Comparison of ENCODE assay signal across 7 mouse cellular contexts in the genomic region with DNA sequence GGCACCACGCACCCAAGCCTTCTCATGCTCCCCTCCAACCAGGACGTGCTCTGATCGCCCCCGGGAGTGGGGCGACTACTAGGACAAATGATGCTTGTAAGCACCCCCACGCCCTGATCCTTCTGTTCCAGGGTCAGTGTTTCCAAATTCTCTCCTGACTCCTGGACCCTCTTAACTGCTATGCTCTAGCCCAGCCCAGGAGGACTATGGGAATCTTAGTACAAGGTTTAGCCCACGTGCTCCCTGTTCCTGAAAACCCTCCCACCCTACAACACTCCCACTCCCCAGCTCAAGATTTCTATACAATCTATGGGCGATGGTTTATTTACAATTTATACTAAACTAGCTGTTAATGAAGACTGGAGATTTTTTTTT. TPM values are rescaled to one million over a fixed set of nuclear protein-coding genes. Genes with fewer than 3 reads are reported as not detected.
A peak's percentile ranks its signal among the peaks of the same experiment; 100 is the strongest.
DNase-seq lines count a peak whose midpoint lies in the region; ATAC-seq and TF ChIP-seq lines count a peak whose summit lies in the region.

No protein-coding gene starts in this region.

- no peaks in the 10 kb centered on the region for H3K9me3 ChIP-seq in lung, embryonic 14.5 days (ENCODE audit: low read depth, low read length)
- no peaks in the 10 kb centered on the region for H3K9me3 ChIP-seq in forebrain, embryonic 11.5 days (ENCODE audit: control insufficient read depth, low read length)
- no peaks in the 10 kb centered on the region for H3K9me3 ChIP-seq in limb, embryonic 13.5 days
- H3K9me3 ChIP-seq in stomach, embryonic 14.5 days (ENCODE audit: control insufficient read depth, low read depth, low read length): no peaks in the 10 kb centered on the region

- H3K4me3 ChIP-seq in lung, embryonic 14.5 days (ENCODE audit: low read depth, low read length): peak overlapping the region; percentile 79
- peak overlapping the region; percentile 85 for H3K4me3 ChIP-seq in forebrain, embryonic 11.5 days (ENCODE audit: low read depth, low read length)
- H3K4me3 ChIP-seq in limb, embryonic 13.5 days: peak overlapping the region; percentile 89
- peak overlapping the region; percentile 86 for H3K4me3 ChIP-seq in stomach, embryonic 14.5 days (ENCODE audit: low read depth, low read length)

- no peak for DNase-seq in lung, embryonic 14.5 days
- no peak for DNase-seq in lung, postnatal 14 days
- no peak for DNase-seq in forebrain, embryonic 11.5 days (ENCODE audit: low spot score)
- no peak for DNase-seq in testis, postnatal 14 days (ENCODE audit: low spot score)
- no peak for DNase-seq in urinary bladder, postnatal 36 days (ENCODE audit: low spot score in 2 of 2)

- no peak for TF ChIP-seq CTCF in lung, embryonic 14.5 days (IDR thresholded peaks at IDR 0.05; ENCODE audit: low read depth)

- H3K27ac ChIP-seq in lung, embryonic 14.5 days (ENCODE audit: low read depth): no peak overlapping the region
- no peak overlapping the region for H3K27ac ChIP-seq in forebrain, embryonic 11.5 days (ENCODE audit: low read depth, low read length)
- peak overlapping the region; percentile 82; the same call in 1 of the 2 replicates for H3K27ac ChIP-seq in limb, embryonic 13.5 days
- no peak overlapping the region for H3K27ac ChIP-seq in stomach, embryonic 14.5 days (ENCODE audit: low read length)

- 8% methylated on average over 8 of the region's 8 CpGs for WGBS in lung, embryonic 14.5 days
- WGBS in forebrain, embryonic 11.5 days: 10% methylated on average over 8 of the region's 8 CpGs
- 14% methylated on average over 8 of the region's 8 CpGs for WGBS in limb, embryonic 13.5 days
- 9% methylated on average over 8 of the region's 8 CpGs for WGBS in stomach, embryonic 14.5 days

- H3K36me3 ChIP-seq in lung, embryonic 14.5 days (ENCODE audit: insufficient read depth): peaks cover 62% of the 10 kb centered on the region
- peaks cover 10% of the 10 kb centered on the region; the same call in 1 of the 2 replicates for H3K36me3 ChIP-seq in forebrain, embryonic 11.5 days (ENCODE audit: control insufficient read depth, insufficient read depth, low read length)
- H3K36me3 ChIP-seq in limb, embryonic 13.5 days: peaks cover 70% of the 10 kb centered on the region
- peaks cover 44% of the 10 kb centered on the region for H3K36me3 ChIP-seq in stomach, embryonic 14.5 days (ENCODE audit: control insufficient read depth, insufficient read depth, low read length)

- ATAC-seq in lung, embryonic 14.5 days (ENCODE audit: insufficient read depth): no peak; the same call in 1 of the 2 replicates
- peak; percentile 47; the same call in 1 of the 2 replicates for ATAC-seq in forebrain, embryonic 11.5 days (replicated peaks; ENCODE audit: low FRiP score)
- ATAC-seq in limb, embryonic 13.5 days (ENCODE audit: low FRiP score, low read depth): peak; percentile 41; the same call in 1 of the 2 replicates
- no peak; the same call in 1 of the 2 replicates for ATAC-seq in stomach, embryonic 14.5 days (ENCODE audit: insufficient number of reproducible peaks, insufficient read depth, low FRiP score, low read depth)

- peak overlapping the region; percentile 91 for H3K4me2 ChIP-seq in lung, embryonic 14.5 days
- H3K4me2 ChIP-seq in forebrain, embryonic 11.5 days (ENCODE audit: low read depth, low read length, severe bottlenecking): peak overlapping the region; percentile 67; the same call in 1 of the 2 replicates
- peak overlapping the region; percentile 82 for H3K4me2 ChIP-seq in limb, embryonic 13.5 days (replicated peaks)
- H3K4me2 ChIP-seq in stomach, embryonic 14.5 days (replicated peaks; ENCODE audit: low read depth, low read length): peak overlapping the region; percentile 47

- H3K4me1 ChIP-seq in lung, embryonic 14.5 days (ENCODE audit: insufficient read depth): 0 out of 2 replicates have a peak, but pooled peaks cover 4% of the 10 kb centered on the region
- peaks cover 8% of the 10 kb centered on the region for H3K4me1 ChIP-seq in forebrain, embryonic 11.5 days (replicated peaks; ENCODE audit: control insufficient read depth, insufficient read depth, low read length)
- H3K4me1 ChIP-seq in limb, embryonic 13.5 days: peaks cover 15% of the 10 kb centered on the region
- peaks cover 10% of the 10 kb centered on the region for H3K4me1 ChIP-seq in stomach, embryonic 14.5 days (ENCODE audit: control insufficient read depth, insufficient read depth, low read length)

- H3K27me3 ChIP-seq in lung, embryonic 14.5 days (ENCODE audit: insufficient read depth, low read length): no peaks in the 10 kb centered on the region
- no peaks in the 10 kb centered on the region for H3K27me3 ChIP-seq in forebrain, embryonic 11.5 days (ENCODE audit: control insufficient read depth, insufficient read depth, low read length)
- H3K27me3 ChIP-seq in limb, embryonic 13.5 days: no peaks in the 10 kb centered on the region
- no peaks in the 10 kb centered on the region for H3K27me3 ChIP-seq in stomach, embryonic 14.5 days (ENCODE audit: control insufficient read depth, insufficient read depth, low read length)

- peak overlapping the region; percentile 89 for H3K9ac ChIP-seq in lung, embryonic 14.5 days
- H3K9ac ChIP-seq in forebrain, embryonic 11.5 days (ENCODE audit: low read length): peak overlapping the region; percentile 97
- H3K9ac ChIP-seq in limb, embryonic 13.5 days: peak overlapping the region; percentile 95
- 0 out of 2 replicates have a peak overlapping the region, but pooled peaks have one; percentile 89 for H3K9ac ChIP-seq in stomach, embryonic 14.5 days (replicated peaks; ENCODE audit: low read depth, low read length)

RNA-seq across cellular contexts. Expression of a gene that starts 0.3 kb away (rescaled TPM):
- polyA plus RNA-seq in lung, embryonic 14.5 days (2014; fragmentation: Nextera tagmentation; extraction: Ambion mirVana): 40.0 and 46.6 TPM in 2 replicates
- polyA plus RNA-seq in forebrain, embryonic 11.5 days (2014; fragmentation: Nextera tagmentation; extraction: Ambion mirVana): 65.8 and 75.0 TPM in 2 replicates
- 37.8 and 37.9 TPM in 2 replicates for polyA plus RNA-seq in limb, embryonic 13.5 days (2015; fragmentation: Nextera tagmentation; extraction: Ambion mirVana)
- polyA plus RNA-seq in stomach, embryonic 14.5 days (2014; fragmentation: Nextera tagmentation; extraction: Ambion mirVana): 26.0 and 28.8 TPM in 2 replicates

RNA-seq across cellular contexts. Expression of a gene that starts 13.6 kb away (rescaled TPM):
- polyA plus RNA-seq in lung, embryonic 14.5 days (2014; fragmentation: Nextera tagmentation; extraction: Ambion mirVana): 74.6 and 77.9 TPM in 2 replicates
- polyA plus RNA-seq in forebrain, embryonic 11.5 days (2014; fragmentation: Nextera tagmentation; extraction: Ambion mirVana): 69.4 and 71.9 TPM in 2 replicates
- 84.4 and 94.9 TPM in 2 replicates for polyA plus RNA-seq in limb, embryonic 13.5 days (2015; fragmentation: Nextera tagmentation; extraction: Ambion mirVana)
- polyA plus RNA-seq in stomach, embryonic 14.5 days (2014; fragmentation: Nextera tagmentation; extraction: Ambion mirVana): 76.2 and 83.4 TPM in 2 replicates

RNA-seq across cellular contexts. Expression of a gene that starts 22.1 kb away (rescaled TPM):
- not detected in 2 replicates for polyA plus RNA-seq in lung, embryonic 14.5 days (2014; fragmentation: Nextera tagmentation; extraction: Ambion mirVana)
- not detected in 2 replicates for polyA plus RNA-seq in forebrain, embryonic 11.5 days (2014; fragmentation: Nextera tagmentation; extraction: Ambion mirVana)
- 0.28 and 0.33 TPM in 2 replicates for polyA plus RNA-seq in limb, embryonic 13.5 days (2015; fragmentation: Nextera tagmentation; extraction: Ambion mirVana)
- 0.12 and 0.24 TPM in 2 replicates for polyA plus RNA-seq in stomach, embryonic 14.5 days (2014; fragmentation: Nextera tagmentation; extraction: Ambion mirVana)

RNA-seq across cellular contexts. Expression of a gene that starts 41.6 kb away (rescaled TPM):
- 0.17 and 0.27 TPM in 2 replicates for polyA plus RNA-seq in lung, embryonic 14.5 days (2014; fragmentation: Nextera tagmentation; extraction: Ambion mirVana)
- polyA plus RNA-seq in forebrain, embryonic 11.5 days (2014; fragmentation: Nextera tagmentation; extraction: Ambion mirVana): 0.31 and 0.64 TPM in 2 replicates
- polyA plus RNA-seq in limb, embryonic 13.5 days (2015; fragmentation: Nextera tagmentation; extraction: Ambion mirVana): 0.68 and 0.78 TPM in 2 replicates
- 1.3 and 2.0 TPM in 2 replicates for polyA plus RNA-seq in stomach, embryonic 14.5 days (2014; fragmentation: Nextera tagmentation; extraction: Ambion mirVana)

RNA-seq across cellular contexts. Expression of a gene that starts 45.7 kb away (rescaled TPM):
- polyA plus RNA-seq in lung, embryonic 14.5 days (2014; fragmentation: Nextera tagmentation; extraction: Ambion mirVana): 2.1 and 2.3 TPM in 2 replicates
- polyA plus RNA-seq in forebrain, embryonic 11.5 days (2014; fragmentation: Nextera tagmentation; extraction: Ambion mirVana): 3.5 and 4.2 TPM in 2 replicates
- 4.3 and 4.4 TPM in 2 replicates for polyA plus RNA-seq in limb, embryonic 13.5 days (2015; fragmentation: Nextera tagmentation; extraction: Ambion mirVana)
- polyA plus RNA-seq in stomach, embryonic 14.5 days (2014; fragmentation: Nextera tagmentation; extraction: Ambion mirVana): 1.5 and 1.7 TPM in 2 replicates

Comparison
In these comparisons a context has a peak if more than half of its experiments do, and no peak if none do; other contexts are left out.
1. ATAC-seq: peak in forebrain, embryonic 11.5 days (single experiment) and limb, embryonic 13.5 days (single experiment); none in lung, embryonic 14.5 days (single experiment) and stomach, embryonic 14.5 days (single experiment).
2. Peak in every context shown above with its lines, with median percentiles within 50 percentile points of each other: H3K4me2 ChIP-seq, H3K4me3 ChIP-seq and H3K9ac ChIP-seq.